Mouse (Mus musculus) telencephalon, adult 2 months (tissue): ENCODE data around the gene Zfp821.

Source experiments
- DNase-seq: peaks from one replicate; pipeline ENCODE4 v3.0.0-alpha.2; 2011; ENCODE audit warnings: low read depth, low spot score

The Zfp821 gene

GRCm38 (mm10) chr8:109705320-109706075 is at the start of gene Zfp821:
Zfp821 (plus strand) TSS chr8:109705546.
- DNase-seq, result peak; percentile 77

DNA sequence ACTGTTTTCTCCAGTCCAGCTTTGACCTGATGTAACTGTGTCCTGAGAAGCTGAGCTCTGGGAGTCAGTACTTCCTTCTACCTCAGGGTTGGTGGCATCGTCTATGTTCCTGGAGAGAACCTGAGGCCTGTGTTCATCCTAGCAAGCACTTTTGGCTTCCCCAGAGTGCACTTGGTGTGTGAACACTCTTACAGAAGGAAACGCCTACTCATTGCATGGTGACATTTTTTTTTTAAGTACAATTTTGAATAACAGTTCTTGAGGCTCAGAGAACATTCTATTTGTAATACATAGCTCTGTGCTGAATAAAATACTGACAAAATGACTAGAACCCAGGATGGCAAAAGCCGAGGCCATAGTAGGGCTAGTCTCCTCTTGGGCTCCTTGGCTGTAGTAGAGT is 48.5 kb upstream of the Zfp821 start:
- DNase-seq, result peak; percentile 82

- DNase-seq, result peak; percentile 43
These were observed 43.0 kb upstream of the Zfp821 start for GRCm38 (mm10) chr8:109662328-109662727.

GRCm38 (mm10) chr8:109666616-109667015 is 38.7 kb upstream of the Zfp821 start:
- DNase-seq, result no peak

GRCm38 (mm10) chr8:109672656-109673055 is 32.7 kb upstream of the Zfp821 start:
- DNase-seq, result no peak

- DNase-seq, result no peak
These were observed 31.8 kb upstream of the Zfp821 start for GRCm38 (mm10) chr8:109673596-109673995.

DNA sequence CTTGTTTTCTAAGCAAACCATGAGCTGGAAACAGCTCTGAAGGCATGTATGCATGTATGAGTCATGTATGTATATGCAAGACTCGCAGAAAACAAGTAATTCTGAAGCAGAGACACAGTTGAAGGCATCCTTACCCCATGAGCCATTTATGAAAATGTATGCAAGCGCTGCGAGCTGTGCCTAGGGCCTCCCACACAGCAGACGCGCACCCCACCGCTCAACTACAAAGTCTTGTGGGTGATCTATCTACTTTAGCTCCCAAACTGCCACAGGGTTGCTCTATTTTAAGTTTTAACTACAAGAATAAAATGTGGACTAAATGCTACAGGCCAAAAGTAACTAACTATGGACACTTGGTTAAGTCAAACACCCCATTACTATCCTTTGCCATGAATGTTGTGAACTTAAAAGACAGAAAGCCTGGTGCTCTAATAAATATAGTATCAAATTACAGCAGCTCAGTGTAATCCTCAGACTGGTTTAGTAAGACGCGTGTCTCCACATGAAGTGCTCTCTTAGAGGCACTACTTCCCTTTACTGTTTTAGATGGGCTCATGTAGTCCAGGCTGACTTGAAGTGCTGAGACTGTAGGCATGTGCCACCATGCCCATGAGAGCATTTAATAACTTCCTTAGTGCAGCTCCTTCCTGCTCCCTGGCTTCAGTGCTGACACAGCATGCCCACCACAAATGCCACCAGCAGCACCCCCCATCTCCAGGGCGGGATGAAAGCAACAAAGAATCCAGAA is 29.3 kb upstream of the Zfp821 start:
- DNase-seq, result peak; percentile 70

DNA sequence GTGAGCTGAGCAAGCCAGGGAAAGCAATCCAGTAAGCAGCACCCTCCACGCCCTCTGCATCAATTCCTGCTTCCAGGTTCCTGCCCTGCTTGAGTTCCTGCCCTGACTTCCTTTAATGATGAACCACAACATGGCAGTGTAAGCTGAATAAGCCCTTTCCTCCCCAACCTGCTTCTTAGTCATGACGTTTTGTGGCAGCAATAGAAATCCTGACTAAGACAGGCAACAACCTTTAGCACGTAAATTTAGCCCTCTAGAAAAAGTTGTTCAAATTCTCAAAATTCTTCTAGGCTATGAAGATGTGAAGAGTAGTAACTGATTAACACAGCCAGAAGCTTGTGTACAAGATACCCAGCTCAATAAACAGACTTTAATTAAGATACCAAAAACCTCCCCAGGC is 23.8 kb upstream of the Zfp821 start:
- DNase-seq, result no peak

DNA sequence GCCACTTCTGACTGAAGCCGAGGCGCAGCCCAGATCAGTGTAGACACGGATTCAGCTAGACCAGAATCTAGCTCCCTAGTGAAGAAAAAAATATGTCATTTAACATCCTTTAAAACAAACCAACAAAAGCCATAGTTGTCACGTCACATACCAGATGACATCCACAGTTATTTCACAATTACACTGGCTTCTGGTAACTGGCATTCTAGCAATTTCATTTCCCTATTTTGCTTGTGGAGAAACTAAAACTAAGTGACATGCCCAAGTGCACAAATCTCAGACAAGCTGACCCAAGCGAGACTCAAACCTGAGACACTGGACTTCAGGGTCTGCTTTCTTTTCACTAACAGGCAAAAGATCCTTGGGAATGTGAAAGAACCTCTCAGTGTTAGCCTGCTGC is 23.2 kb upstream of the Zfp821 start:
- DNase-seq, result no peak

DNA sequence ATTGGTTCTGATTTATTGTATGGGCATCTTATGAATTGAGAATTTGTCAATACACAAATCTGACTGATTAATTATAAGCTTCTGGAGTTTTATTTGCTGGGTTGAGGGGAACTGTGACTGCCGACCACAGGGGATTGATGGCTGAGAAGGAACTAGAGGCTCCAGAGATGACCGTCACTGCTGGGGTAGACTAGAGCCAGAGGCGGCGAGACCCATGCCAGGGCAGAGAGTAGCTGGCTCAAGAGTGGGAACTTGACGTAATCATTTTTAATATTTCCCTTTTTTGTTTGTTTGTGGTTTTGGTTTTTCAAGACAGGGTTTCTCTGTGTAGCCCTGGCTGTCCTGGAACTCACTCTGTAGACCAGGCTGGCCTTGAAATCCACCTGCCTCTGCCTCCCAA is 18.1 kb upstream of the Zfp821 start:
- DNase-seq, result no peak

DNA sequence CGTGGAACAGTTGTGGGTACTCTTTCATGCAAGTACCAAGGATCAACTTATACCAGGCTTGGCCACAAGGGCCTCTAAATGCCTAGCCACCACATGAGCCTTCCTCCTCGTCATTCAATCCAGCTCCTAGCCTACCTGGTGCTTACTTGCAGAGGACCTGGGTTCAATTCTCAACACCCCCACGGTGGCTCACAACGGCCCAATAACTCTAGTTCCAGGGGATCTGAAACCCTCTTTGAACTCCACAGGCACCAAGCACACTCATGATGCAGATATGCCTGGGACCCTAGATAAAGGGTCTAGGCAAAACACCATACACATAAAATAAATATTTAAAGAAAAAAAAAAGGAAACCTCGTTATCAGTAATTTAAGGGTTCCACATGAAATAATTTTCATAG is 13.6 kb upstream of the Zfp821 start:
- no peak for DNase-seq

- DNase-seq, result no peak
These were observed 12.8 kb upstream of the Zfp821 start for GRCm38 (mm10) chr8:109692443-109693145.

GRCm38 (mm10) chr8:109693146-109693900 is 12.0 kb upstream of the Zfp821 start, which contains the start of gene Ist1:
Ist1 (minus strand) TSS chr8:109693260.
- peak; percentile 98 for DNase-seq

DNA sequence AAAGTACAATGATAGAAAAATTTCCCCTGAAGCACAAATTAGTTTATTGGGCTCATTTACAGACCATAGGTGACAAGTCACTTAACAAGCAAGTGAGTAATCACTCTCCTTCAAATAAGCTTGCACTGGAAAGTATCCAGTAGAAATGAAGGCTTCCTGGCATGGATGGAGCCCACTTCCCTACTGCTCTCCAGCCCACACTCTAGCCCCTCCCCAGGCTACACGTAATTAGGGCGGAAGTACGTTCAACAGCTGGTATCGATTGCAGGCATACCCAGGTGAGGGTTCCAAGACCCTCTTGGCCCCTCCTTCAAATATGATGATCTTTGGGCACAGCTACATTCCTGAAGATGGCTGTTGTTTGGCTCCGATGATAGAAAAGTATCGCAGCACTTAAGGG is 11.2 kb upstream of the Zfp821 start:
- DNase-seq, result no peak

GRCm38 (mm10) chr8:109697754-109698153 is 7.6 kb upstream of the Zfp821 start:
- DNase-seq, result no peak

DNA sequence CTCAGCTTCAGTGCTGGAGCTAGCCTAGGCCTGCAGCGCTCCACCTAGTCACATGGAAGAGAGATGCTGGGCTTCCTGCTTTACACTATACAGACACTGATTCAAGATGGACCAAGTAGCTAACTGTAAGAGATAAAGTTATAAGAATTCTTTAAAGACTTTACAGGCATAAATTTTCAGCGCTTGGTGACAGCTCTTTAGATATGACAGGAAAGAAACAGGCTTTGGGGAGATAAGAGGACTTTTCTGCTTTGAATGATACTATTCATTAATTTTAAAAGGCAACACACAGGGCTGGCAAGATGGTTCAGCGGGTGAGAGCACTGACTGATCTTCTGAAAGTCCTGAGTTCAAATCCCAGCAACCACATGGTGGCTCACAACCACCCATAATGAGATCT is 6.9 kb upstream of the Zfp821 start:
- DNase-seq, result no peak

GRCm38 (mm10) chr8:109704565-109705319 is 604 bp upstream of the Zfp821 start:
- DNase-seq, result no peak

GRCm38 (mm10) chr8:109706076-109706873 is 929 bp downstream of the Zfp821 start:
- no peak for DNase-seq

- DNase-seq, result peak; percentile 51
These were observed 1.5 kb downstream of the Zfp821 start for GRCm38 (mm10) chr8:109706874-109707237.

DNA sequence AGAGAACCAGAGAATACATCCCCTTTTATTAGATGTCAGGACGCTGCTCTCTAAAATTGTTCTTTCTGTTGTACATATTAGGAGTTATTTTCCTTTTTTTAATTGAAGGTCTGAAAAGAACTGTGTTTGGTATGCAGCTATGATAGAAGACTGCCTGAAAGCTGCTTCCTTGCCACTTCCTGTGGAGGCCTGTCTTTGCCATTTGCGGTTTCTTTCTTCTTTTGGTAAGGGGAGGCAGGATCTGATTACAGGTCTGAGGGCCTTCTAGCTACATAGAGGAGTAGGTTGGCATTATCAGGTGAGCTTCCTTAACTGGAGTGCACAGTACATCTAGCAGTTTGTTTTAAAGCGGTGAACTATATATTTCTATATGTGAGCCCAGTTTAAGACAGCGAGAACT is 2.6 kb downstream of the Zfp821 start:
- DNase-seq, result no peak
